7 mouse cellular contexts compared by ENCODE assay signal in the genomic region with DNA sequence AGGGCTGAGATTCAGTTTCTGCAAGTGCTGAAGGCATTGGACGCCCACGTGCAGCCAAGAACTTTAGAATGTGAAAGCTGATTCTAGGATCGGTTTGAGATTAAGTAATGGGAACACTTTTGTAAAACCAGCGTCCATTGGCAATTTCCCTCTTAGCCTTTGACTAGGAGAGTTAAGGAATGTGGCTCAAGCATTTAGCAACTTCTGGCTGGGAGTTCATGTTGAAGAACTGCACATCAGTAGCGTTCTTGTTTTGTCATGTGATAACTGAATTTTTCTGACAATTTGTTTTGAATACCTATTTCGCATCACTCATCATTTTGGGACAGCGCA. TPM values are rescaled to one million over a fixed set of nuclear protein-coding genes. Genes with fewer than 3 reads are reported as not detected.
DNase-seq lines count a peak whose midpoint lies in the region; ATAC-seq lines count a peak whose summit lies in the region.

No protein-coding gene starts in this region.

- 0 out of 2 replicates have a peak, but pooled peaks cover 2% of the 10 kb centered on the region for H3K36me3 ChIP-seq in lung, embryonic 16.5 days (ENCODE audit: control insufficient read depth, insufficient read depth, low read length)
- H3K36me3 ChIP-seq in forebrain, embryonic 10.5 days (replicated peaks), result peaks cover 15% of the 10 kb centered on the region
- H3K36me3 ChIP-seq in limb, embryonic 12.5 days, result 0 out of 2 replicates have a peak, but pooled peaks cover 6% of the 10 kb centered on the region
- H3K36me3 ChIP-seq in stomach, embryonic 14.5 days (ENCODE audit: control insufficient read depth, insufficient read depth, low read length), result no peaks in the 10 kb centered on the region

- peak overlapping the region; percentile 84 for H3K4me3 ChIP-seq in lung, embryonic 16.5 days (ENCODE audit: low read length)
- peak overlapping the region; percentile 82 for H3K4me3 ChIP-seq in forebrain, embryonic 10.5 days
- H3K4me3 ChIP-seq in limb, embryonic 12.5 days (replicated peaks), result peak overlapping the region; percentile 76
- H3K4me3 ChIP-seq in stomach, embryonic 14.5 days (ENCODE audit: low read depth, low read length), result peak overlapping the region; percentile 66

- H3K4me2 ChIP-seq in lung, embryonic 16.5 days (ENCODE audit: low read depth, low read length), result peak overlapping the region; percentile 80
- peak overlapping the region; percentile 78 for H3K4me2 ChIP-seq in limb, embryonic 12.5 days
- peak overlapping the region; percentile 64 for H3K4me2 ChIP-seq in stomach, embryonic 14.5 days (replicated peaks; ENCODE audit: low read depth, low read length)

- 0 out of 2 replicates have a peak, but pooled peaks have one; percentile 5 for ATAC-seq in lung, embryonic 16.5 days (ENCODE audit: low read depth)
- no peak for ATAC-seq in limb, embryonic 12.5 days (ENCODE audit: insufficient number of reproducible peaks, insufficient read depth, low FRiP score, low TSS enrichment, low read depth)
- ATAC-seq in stomach, embryonic 14.5 days (ENCODE audit: insufficient number of reproducible peaks, insufficient read depth, low FRiP score, low read depth), result no peak

- H3K4me1 ChIP-seq in lung, embryonic 16.5 days (replicated peaks; ENCODE audit: control insufficient read depth, insufficient read depth, low read length), result peaks cover 6% of the 10 kb centered on the region
- peaks cover 12% of the 10 kb centered on the region for H3K4me1 ChIP-seq in forebrain, embryonic 10.5 days
- peaks cover 7% of the 10 kb centered on the region; the same call in 1 of the 2 replicates for H3K4me1 ChIP-seq in limb, embryonic 12.5 days (replicated peaks)
- H3K4me1 ChIP-seq in stomach, embryonic 14.5 days (ENCODE audit: control insufficient read depth, insufficient read depth, low read length), result no peaks in the 10 kb centered on the region; the same call in 1 of the 2 replicates

- no peaks in the 10 kb centered on the region for H3K27me3 ChIP-seq in lung, embryonic 16.5 days (ENCODE audit: control insufficient read depth, insufficient read depth, low read depth, low read length)
- H3K27me3 ChIP-seq in forebrain, embryonic 10.5 days (ENCODE audit: poor library complexity, severe bottlenecking), result no peaks in the 10 kb centered on the region
- H3K27me3 ChIP-seq in limb, embryonic 12.5 days, result no peaks in the 10 kb centered on the region
- H3K27me3 ChIP-seq in stomach, embryonic 14.5 days (ENCODE audit: control insufficient read depth, insufficient read depth, low read length), result no peaks in the 10 kb centered on the region

- no peak for DNase-seq in lung, adult 18-20 months
- no peak for DNase-seq in forebrain, embryonic 10.5 days (ENCODE audit: extremely low spot score, low spot score)
- DNase-seq in cerebellum, adult 8-10 months, result no peak
- DNase-seq in embryo, embryonic 11 days, result no peak

- peak overlapping the region; percentile 91 for H3K27ac ChIP-seq in lung, embryonic 16.5 days (ENCODE audit: low read length)
- peak overlapping the region; percentile 89 for H3K27ac ChIP-seq in forebrain, embryonic 10.5 days
- peak overlapping the region; percentile 82; the same call in 1 of the 2 replicates for H3K27ac ChIP-seq in limb, embryonic 12.5 days
- H3K27ac ChIP-seq in stomach, embryonic 14.5 days (ENCODE audit: low read length), result no peak overlapping the region

- peak overlapping the region; percentile 87 for H3K9ac ChIP-seq in lung, embryonic 16.5 days (ENCODE audit: low read length)
- peak overlapping the region; percentile 73; the same call in 1 of the 2 replicates for H3K9ac ChIP-seq in limb, embryonic 12.5 days (replicated peaks)
- H3K9ac ChIP-seq in stomach, embryonic 14.5 days (replicated peaks; ENCODE audit: low read depth, low read length), result peak overlapping the region; percentile 79; the same call in 1 of the 2 replicates

- WGBS in lung, embryonic 16.5 days, result 31% methylated on average over 7 of the region's 7 CpGs
- 38% methylated on average over 7 of the region's 7 CpGs for WGBS in forebrain, embryonic 10.5 days
- WGBS in limb, embryonic 12.5 days, result 40% methylated on average over 7 of the region's 7 CpGs
- 37% methylated on average over 7 of the region's 7 CpGs for WGBS in stomach, embryonic 14.5 days

- H3K9me3 ChIP-seq in lung, embryonic 16.5 days (ENCODE audit: control insufficient read depth, low read length), result no peaks in the 10 kb centered on the region
- no peaks in the 10 kb centered on the region for H3K9me3 ChIP-seq in forebrain, embryonic 10.5 days
- no peaks in the 10 kb centered on the region for H3K9me3 ChIP-seq in limb, embryonic 12.5 days
- no peaks in the 10 kb centered on the region for H3K9me3 ChIP-seq in stomach, embryonic 14.5 days (ENCODE audit: control insufficient read depth, low read depth, low read length)

RNA-seq across cellular contexts. Expression of a gene that starts 0.3 kb away (rescaled TPM):
- 65.5 and 66.2 TPM in 2 replicates for polyA plus RNA-seq in lung, embryonic 16.5 days (2015; fragmentation: Nextera tagmentation; extraction: Ambion mirVana)
- polyA plus RNA-seq in forebrain, embryonic 10.5 days (2016; fragmentation: Nextera tagmentation; extraction: Ambion mirVana), result 98.8 and 99.4 TPM in 2 replicates
- polyA plus RNA-seq in limb, embryonic 12.5 days (2016; fragmentation: Nextera tagmentation; extraction: Ambion mirVana), result 79.7 and 84.8 TPM in 2 replicates
- polyA plus RNA-seq in stomach, embryonic 14.5 days (2014; fragmentation: Nextera tagmentation; extraction: Ambion mirVana), result 68.9 and 69.6 TPM in 2 replicates

RNA-seq across cellular contexts. Expression of a gene that starts 49.4 kb away (rescaled TPM):
- polyA plus RNA-seq in lung, embryonic 16.5 days (2015; fragmentation: Nextera tagmentation; extraction: Ambion mirVana), result 93.3 and 107 TPM in 2 replicates
- polyA plus RNA-seq in forebrain, embryonic 10.5 days (2016; fragmentation: Nextera tagmentation; extraction: Ambion mirVana), result 101 and 103 TPM in 2 replicates
- 98.8 and 107 TPM in 2 replicates for polyA plus RNA-seq in limb, embryonic 12.5 days (2016; fragmentation: Nextera tagmentation; extraction: Ambion mirVana)
- 101 and 105 TPM in 2 replicates for polyA plus RNA-seq in stomach, embryonic 14.5 days (2014; fragmentation: Nextera tagmentation; extraction: Ambion mirVana)
